ENCODE assay signal across 9 mouse cellular contexts in the genomic region with DNA sequence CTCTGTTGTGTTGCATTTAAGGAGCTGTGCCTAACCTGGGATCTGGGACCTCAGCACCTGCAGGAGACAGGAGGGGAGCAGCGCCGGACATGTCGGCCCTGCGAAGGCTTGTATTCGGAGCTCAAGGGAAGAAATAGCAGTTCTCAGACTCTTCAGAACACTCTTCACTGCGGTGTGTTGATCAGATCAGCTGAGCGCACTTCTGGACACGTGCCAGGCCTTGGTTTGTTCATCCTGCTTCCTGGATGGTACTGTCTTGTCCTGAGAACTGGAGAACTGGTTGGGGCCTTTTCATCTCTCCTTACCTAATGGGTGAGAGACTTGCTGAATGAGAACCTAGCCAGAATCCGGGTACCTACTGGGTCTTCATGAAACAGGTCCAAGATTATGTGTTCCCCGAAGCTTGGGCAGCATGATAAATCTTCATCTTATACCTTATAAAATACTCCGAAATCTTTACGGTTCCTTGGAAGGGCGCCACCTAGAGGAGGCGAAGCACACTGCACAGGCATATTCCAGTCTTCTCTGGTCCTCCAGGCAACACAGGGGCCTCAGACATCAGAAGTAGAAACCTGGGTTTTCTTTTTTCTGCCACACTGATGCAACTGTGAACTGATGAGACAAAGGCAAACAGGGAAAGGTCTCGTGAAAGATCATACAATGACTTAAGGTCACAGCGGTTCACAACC. TPM values are rescaled to one million over a fixed set of nuclear protein-coding genes. Genes with fewer than 3 reads are reported as not detected.
A peak's percentile ranks its signal among the peaks of the same experiment; 100 is the strongest.
DNase-seq lines count a peak whose midpoint lies in the region; ATAC-seq and TF ChIP-seq lines count a peak whose summit lies in the region.
"Had no signal": no experiment of that assay in that cellular context is flagged by ENCODE, and none has a peak within 500 bp of the region (broad histone marks: within the 10 kb centered on the region; RNA-seq: fewer than 3 reads in every experiment).

No protein-coding gene starts in this region.

- 68% methylated on average over 16 of the region's 16 CpGs for WGBS in kidney, adult 2 months
- 69% methylated on average over 16 of the region's 16 CpGs for WGBS in kidney, embryonic 14.5 days

- peak; percentile 56 for TF ChIP-seq CTCF in kidney, adult 2 months (conservative IDR thresholded peaks at IDR 0.05; ENCODE audit: insufficient read depth, insufficient read length, low read depth, low read length)
- TF ChIP-seq CTCF in E14TG2a.4 (conservative IDR thresholded peaks at IDR 0.05; ENCODE audit: low read length) = peak; percentile 96

- H3K4me2 ChIP-seq in kidney, embryonic 14.5 days (replicated peaks; ENCODE audit: low read depth, low read length) = no peak overlapping the region
- H3K4me2 ChIP-seq: neural tube, embryonic 12.5 days had no signal

- H3K4me1 ChIP-seq in kidney, adult 2 months (ENCODE audit: control insufficient read depth, insufficient read depth, low read length) = no peaks in the 10 kb centered on the region
- H3K4me1 ChIP-seq in kidney, embryonic 14.5 days (ENCODE audit: control insufficient read depth, insufficient read depth, low read length) = 0 out of 2 replicates have a peak, but pooled peaks cover 2% of the 10 kb centered on the region
- H3K4me1 ChIP-seq in E14TG2a.4 (replicated peaks; ENCODE audit: low read depth, low read length) = no peaks in the 10 kb centered on the region
- H3K4me1 ChIP-seq: neural tube, embryonic 12.5 days had no signal

- no peaks in the 10 kb centered on the region for H3K36me3 ChIP-seq in kidney, adult 2 months (ENCODE audit: control insufficient read depth, insufficient read depth, low read length)
- H3K36me3 ChIP-seq in kidney, embryonic 14.5 days (ENCODE audit: control insufficient read depth, insufficient read depth, low read length) = no peaks in the 10 kb centered on the region
- no peaks in the 10 kb centered on the region for H3K36me3 ChIP-seq in E14TG2a.4 (ENCODE audit: insufficient read depth, low read length)
- H3K36me3 ChIP-seq: neural tube, embryonic 12.5 days had no signal

- intact Hi-C loops in left cerebral cortex, postnatal 4 days (cut with DNase I) = no loop called here

- TF ChIP-seq POLR2A in kidney, adult 2 months (IDR thresholded peaks at IDR 0.05; ENCODE audit: low read depth, low read length) = no peak

- no peak for ATAC-seq in kidney, embryonic 14.5 days (ENCODE audit: low FRiP score, low TSS enrichment)
- no peak for ATAC-seq in erythroblast, adult 5-6 weeks (replicated peaks; ENCODE audit: low FRiP score, poor library complexity, severe bottlenecking)

- H3K27ac ChIP-seq in kidney, adult 2 months (ENCODE audit: insufficient read depth, low read depth, low read length) = no peak overlapping the region
- no peak overlapping the region for H3K27ac ChIP-seq in kidney, embryonic 14.5 days (ENCODE audit: low read depth, low read length)
- H3K27ac ChIP-seq: neural tube, embryonic 12.5 days had no signal

- no peak overlapping the region for H3K9ac ChIP-seq in kidney, embryonic 14.5 days (ENCODE audit: low read depth, low read length)
- H3K9ac ChIP-seq: neural tube, embryonic 12.5 days had no signal

- no peaks in the 10 kb centered on the region for H3K9me3 ChIP-seq in kidney, embryonic 14.5 days (ENCODE audit: control insufficient read depth, low read length)
- no peaks in the 10 kb centered on the region for H3K9me3 ChIP-seq in E14TG2a.4 (ENCODE audit: low read length)
- H3K9me3 ChIP-seq: neural tube, embryonic 12.5 days had no signal

- no peak overlapping the region for H3K4me3 ChIP-seq in kidney, adult 2 months (ENCODE audit: insufficient read depth, low read depth, low read length)
- no peak overlapping the region for H3K4me3 ChIP-seq in kidney, embryonic 14.5 days (ENCODE audit: low read length)
- H3K4me3 ChIP-seq in E14TG2a.4 (replicated peaks; ENCODE audit: low read length) = no peak overlapping the region
- H3K4me3 ChIP-seq: neural tube, embryonic 12.5 days had no signal

- no peak for DNase-seq in kidney, adult 2 months
- peak; percentile 11 for DNase-seq in 3T3-L1 (ENCODE audit: low read depth, low spot score)
- DNase-seq in left cerebral cortex, postnatal 4 days = peak; percentile 30
- no peak for DNase-seq in heart, adult 8-10 months (ENCODE audit: low spot score)
- no peak for DNase-seq in cerebellum, adult 11-12 months

- no peaks in the 10 kb centered on the region for H3K27me3 ChIP-seq in kidney, adult 2 months (replicated peaks; ENCODE audit: control insufficient read depth, insufficient read depth, low read length)
- H3K27me3 ChIP-seq in kidney, embryonic 14.5 days (ENCODE audit: control insufficient read depth, insufficient read depth, low read length) = no peaks in the 10 kb centered on the region
- H3K27me3 ChIP-seq in E14TG2a.4 (ENCODE audit: insufficient read depth, low read length) = 0 out of 2 replicates have a peak, but pooled peaks cover 4% of the 10 kb centered on the region

RNA-seq across cellular contexts. Expression of a gene that starts 42.6 kb away (rescaled TPM):
- 0.03 and 0.07 TPM in 2 replicates for polyA plus RNA-seq in kidney, adult 2 months (2012; rRNA removed)
- not detected in 2 replicates for polyA plus RNA-seq in kidney, embryonic 14.5 days (2014; fragmentation: Nextera tagmentation; extraction: Ambion mirVana)
- under 1 TPM; 0.14 to 0.20 TPM for total RNA-seq in left cerebral cortex, postnatal 4 days (2021)
- total RNA-seq in erythroblast, adult 5-6 weeks (2015; ENCODE audit: low replicate concordance) = not detected in 2 replicates
- not detected in 2 replicates for total RNA-seq in erythroblast, adult 5-6 weeks (2017; ENCODE audit: low replicate concordance)
- not detected for total RNA-seq in heart, adult 8-10 months (2022)

Comparison
In these comparisons a context has a peak if more than half of its experiments do, and no peak if none do; other contexts are left out.
1. DNase-seq: peak in 3T3-L1 (single experiment) and left cerebral cortex, postnatal 4 days (single experiment); none in kidney, adult 2 months (single experiment), heart, adult 8-10 months (single experiment) and cerebellum, adult 11-12 months (single experiment).